Mouse (Mus musculus): Measurements from ENCODE around the gene Mgat4e. TPM values are rescaled to one million over a fixed set of nuclear protein-coding genes. Genes with fewer than 3 reads are reported as not detected.

The Mgat4e gene
- polyA plus RNA-seq (2011; ENCODE audit: insufficient read depth, insufficient read length, low read depth, missing spikeins) = 1.3 and 1.6 TPM in 2 replicates

DNA sequence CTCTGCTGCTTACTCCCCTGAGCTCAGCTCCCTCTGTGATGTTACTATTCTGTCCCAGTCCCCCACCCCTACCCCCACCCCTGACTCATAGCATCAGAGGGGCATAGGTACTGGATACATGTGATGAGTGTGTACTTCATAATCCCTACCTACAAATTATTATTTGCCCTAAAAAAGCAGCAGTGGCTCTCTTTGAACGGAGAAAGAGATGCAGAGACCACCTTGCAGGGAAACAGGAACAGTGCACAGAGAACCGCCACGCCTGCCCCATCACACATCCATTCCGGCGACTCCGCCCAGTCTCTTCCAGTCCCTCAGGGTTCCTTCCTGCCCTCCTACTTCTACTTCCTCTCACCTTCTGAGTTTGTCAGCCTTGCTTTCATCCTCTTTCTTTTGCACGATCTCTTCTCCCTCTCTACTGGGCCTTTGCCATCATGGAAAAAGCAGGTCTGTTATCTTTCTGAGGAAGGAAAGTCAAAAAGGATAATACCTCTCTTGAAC, at the start of gene Mgat4e:
Gene Mgat4e (minus strand): TSS at position 51 of the 501 bp plus-strand sequence.
- H3K4me3 ChIP-seq (ENCODE audit: low read depth, low read length) = peak within 1 kb of the TSS; percentile 16
- H3K27ac ChIP-seq (ENCODE audit: insufficient read depth, low read length) = peak within 1 kb of the TSS; percentile 87
- H3K4me1 ChIP-seq (ENCODE audit: control insufficient read depth, insufficient read depth, low read length) = peaks cover 4% of the 10 kb centered on the region
- H3K9me3 ChIP-seq (replicated peaks; ENCODE audit: control insufficient read depth, insufficient read depth, low read length, poor library complexity, severe bottlenecking) = no peaks in the 10 kb centered on the region
- TF ChIP-seq EP300 (IDR thresholded peaks at IDR 0.05; ENCODE audit: insufficient read depth, low read depth, low read length) (0 out of 2 replicates have a peak, but pooled peaks have one; percentile 51), POLR2A (IDR thresholded peaks at IDR 0.05; ENCODE audit: insufficient read depth, low read length) (no peak)
- peak within 1 kb of the TSS; percentile 47 for H3K9ac ChIP-seq (ENCODE audit: low read depth, poor library complexity, severe bottlenecking)
- H3K36me3 ChIP-seq (ENCODE audit: control insufficient read depth, insufficient read depth, low read length, poor library complexity, severe bottlenecking) = no peaks in the 10 kb centered on the region
- H3K27me3 ChIP-seq (ENCODE audit: control insufficient read depth, insufficient read depth, low read length, poor library complexity, severe bottlenecking) = no peaks in the 10 kb centered on the region

DNA sequence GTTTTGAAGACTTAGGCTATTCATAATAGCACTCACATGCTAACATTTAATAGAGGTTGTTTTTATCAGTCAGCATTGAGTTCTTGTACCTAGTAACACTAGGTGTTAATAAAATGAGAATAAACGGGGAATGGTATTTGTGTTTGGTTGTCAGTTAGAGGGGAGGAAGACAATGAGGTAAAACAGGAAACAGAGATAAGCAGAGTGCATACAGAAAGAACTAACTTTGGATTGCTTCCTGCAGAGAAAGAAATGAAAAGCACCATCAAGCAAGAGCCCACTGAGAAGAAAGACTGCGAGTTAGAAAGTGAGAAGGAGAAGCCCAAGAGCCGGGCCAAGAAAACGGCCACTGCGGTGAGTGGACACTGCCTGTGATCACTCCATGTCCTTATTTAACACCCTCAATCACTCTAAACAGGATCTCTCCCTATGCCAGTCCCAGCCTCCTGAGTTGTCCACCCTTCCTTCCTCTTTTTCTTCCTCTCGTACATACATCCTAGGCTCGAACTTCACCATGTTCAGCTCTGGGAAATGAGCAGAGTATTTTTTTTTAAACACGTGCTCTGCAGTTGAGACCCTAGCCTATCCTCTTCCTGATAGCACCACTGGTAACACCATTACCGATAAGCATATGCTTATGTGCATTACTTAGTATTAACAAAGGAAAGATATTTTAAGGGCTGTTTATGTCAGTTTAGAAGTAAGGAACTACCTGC, 48.0 kb upstream of the Mgat4e start:
- TF ChIP-seq EP300 (IDR thresholded peaks at IDR 0.05; ENCODE audit: insufficient read depth, low read depth, low read length) (no peak), CTCF (IDR thresholded peaks at IDR 0.05; ENCODE audit: low read depth, low read length) (no peak), POLR2A (IDR thresholded peaks at IDR 0.05; ENCODE audit: insufficient read depth, low read length) (no peak)
- Histone ChIP-seq H3K4me3 (ENCODE audit: low read depth, low read length) (no peak overlapping the region), H3K27ac (ENCODE audit: insufficient read depth, low read length) (no peak overlapping the region), H3K27me3 (ENCODE audit: control insufficient read depth, insufficient read depth, low read length, poor library complexity, severe bottlenecking) (no peaks in the 10 kb centered on the region), H3K9me3 (replicated peaks; ENCODE audit: control insufficient read depth, insufficient read depth, low read length, poor library complexity, severe bottlenecking) (no peaks in the 10 kb centered on the region), H3K36me3 (ENCODE audit: control insufficient read depth, insufficient read depth, low read length, poor library complexity, severe bottlenecking) (peaks cover 84% of the 10 kb centered on the region), H3K9ac (ENCODE audit: low read depth, poor library complexity, severe bottlenecking) (no peak overlapping the region), H3K4me1 (ENCODE audit: control insufficient read depth, insufficient read depth, low read length) (no peaks in the 10 kb centered on the region)

DNA sequence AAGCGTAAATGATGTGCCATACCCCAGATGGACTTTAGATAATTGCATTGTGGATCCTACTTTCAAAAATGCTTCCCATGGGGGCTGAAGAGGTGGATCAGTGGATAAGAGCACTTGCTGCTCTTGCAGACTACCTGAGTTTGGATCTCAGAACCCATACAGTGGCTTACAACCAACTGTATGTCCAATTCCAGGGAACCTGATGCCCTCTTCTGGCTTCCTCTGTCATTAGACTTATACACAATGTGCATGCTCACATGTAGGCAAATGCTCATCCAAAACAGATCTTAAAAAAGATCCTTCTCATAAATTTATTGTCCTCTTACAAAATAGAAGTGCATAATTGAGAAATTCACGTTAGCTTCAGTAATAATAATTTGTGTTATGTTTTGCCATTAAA, 42.3 kb upstream of the Mgat4e start:
- Histone ChIP-seq H3K27ac (ENCODE audit: insufficient read depth, low read length) (no peak overlapping the region), H3K4me1 (ENCODE audit: control insufficient read depth, insufficient read depth, low read length) (peaks cover 1% of the 10 kb centered on the region), H3K36me3 (ENCODE audit: control insufficient read depth, insufficient read depth, low read length, poor library complexity, severe bottlenecking) (peaks cover 65% of the 10 kb centered on the region), H3K9ac (ENCODE audit: low read depth, poor library complexity, severe bottlenecking) (no peak overlapping the region), H3K27me3 (ENCODE audit: control insufficient read depth, insufficient read depth, low read length, poor library complexity, severe bottlenecking) (no peaks in the 10 kb centered on the region), H3K4me3 (ENCODE audit: low read depth, low read length) (no peak overlapping the region), H3K9me3 (replicated peaks; ENCODE audit: control insufficient read depth, insufficient read depth, low read length, poor library complexity, severe bottlenecking) (no peaks in the 10 kb centered on the region)
- TF ChIP-seq CTCF (IDR thresholded peaks at IDR 0.05; ENCODE audit: low read depth, low read length) = no peak
- TF ChIP-seq EP300 (IDR thresholded peaks at IDR 0.05; ENCODE audit: insufficient read depth, low read depth, low read length) = no peak
- no peak for TF ChIP-seq POLR2A (IDR thresholded peaks at IDR 0.05; ENCODE audit: insufficient read depth, low read length)

DNA sequence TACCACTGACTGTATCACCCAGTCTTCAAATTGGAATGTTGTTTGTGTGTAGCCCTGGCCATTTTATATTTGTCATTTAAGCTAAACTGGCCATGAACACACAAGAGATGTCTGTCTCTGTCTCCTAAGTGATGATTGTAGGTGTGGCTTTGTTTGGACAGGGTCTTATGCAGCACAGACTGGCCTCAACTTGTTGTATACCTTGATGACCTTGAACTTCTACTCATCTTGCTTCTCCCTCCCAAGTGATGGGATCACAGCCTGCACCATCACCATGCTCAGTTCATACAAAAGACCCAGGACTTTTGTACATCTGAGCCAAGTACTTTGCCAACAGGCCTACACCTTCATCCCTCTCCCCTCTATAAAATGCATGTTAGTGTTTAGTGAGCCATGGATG, 40.2 kb upstream of the Mgat4e start:
- Histone ChIP-seq H3K9ac (ENCODE audit: low read depth, poor library complexity, severe bottlenecking) (no peak overlapping the region), H3K4me1 (ENCODE audit: control insufficient read depth, insufficient read depth, low read length) (peaks cover 1% of the 10 kb centered on the region), H3K27me3 (ENCODE audit: control insufficient read depth, insufficient read depth, low read length, poor library complexity, severe bottlenecking) (no peaks in the 10 kb centered on the region), H3K4me3 (ENCODE audit: low read depth, low read length) (no peak overlapping the region), H3K27ac (ENCODE audit: insufficient read depth, low read length) (peak overlapping the region; percentile 31), H3K9me3 (replicated peaks; ENCODE audit: control insufficient read depth, insufficient read depth, low read length, poor library complexity, severe bottlenecking) (no peaks in the 10 kb centered on the region), H3K36me3 (ENCODE audit: control insufficient read depth, insufficient read depth, low read length, poor library complexity, severe bottlenecking) (peaks cover 57% of the 10 kb centered on the region)
- TF ChIP-seq EP300 (IDR thresholded peaks at IDR 0.05; ENCODE audit: insufficient read depth, low read depth, low read length) (no peak), POLR2A (IDR thresholded peaks at IDR 0.05; ENCODE audit: insufficient read depth, low read length) (no peak), CTCF (IDR thresholded peaks at IDR 0.05; ENCODE audit: low read depth, low read length) (no peak)

GRCm38 (mm10) chr1:134583560-134583959, 34.1 kb upstream of the Mgat4e start:
- H3K27me3 ChIP-seq (ENCODE audit: control insufficient read depth, insufficient read depth, low read length, poor library complexity, severe bottlenecking) = no peaks in the 10 kb centered on the region
- no peak overlapping the region for H3K4me3 ChIP-seq (ENCODE audit: low read depth, low read length)
- peaks cover 3% of the 10 kb centered on the region for H3K4me1 ChIP-seq (ENCODE audit: control insufficient read depth, insufficient read depth, low read length)
- TF ChIP-seq CTCF (IDR thresholded peaks at IDR 0.05; ENCODE audit: low read depth, low read length) (no peak), EP300 (IDR thresholded peaks at IDR 0.05; ENCODE audit: insufficient read depth, low read depth, low read length) (no peak), POLR2A (IDR thresholded peaks at IDR 0.05; ENCODE audit: insufficient read depth, low read length) (no peak)
- H3K27ac ChIP-seq (ENCODE audit: insufficient read depth, low read length) = peak overlapping the region; percentile 89
- peak overlapping the region; percentile 37; the same call in 1 of the 2 replicates for H3K9ac ChIP-seq (ENCODE audit: low read depth, poor library complexity, severe bottlenecking)
- H3K36me3 ChIP-seq (ENCODE audit: control insufficient read depth, insufficient read depth, low read length, poor library complexity, severe bottlenecking) = peaks cover 29% of the 10 kb centered on the region
- no peaks in the 10 kb centered on the region for H3K9me3 ChIP-seq (replicated peaks; ENCODE audit: control insufficient read depth, insufficient read depth, low read length, poor library complexity, severe bottlenecking)

GRCm38 (mm10) chr1:134580796-134581195, 31.3 kb upstream of the Mgat4e start:
- H3K36me3 ChIP-seq (ENCODE audit: control insufficient read depth, insufficient read depth, low read length, poor library complexity, severe bottlenecking) = peaks cover 11% of the 10 kb centered on the region
- no peaks in the 10 kb centered on the region for H3K9me3 ChIP-seq (replicated peaks; ENCODE audit: control insufficient read depth, insufficient read depth, low read length, poor library complexity, severe bottlenecking)
- H3K27ac ChIP-seq (ENCODE audit: insufficient read depth, low read length) = 0 out of 2 replicates have a peak overlapping the region, but pooled peaks have one; percentile 31
- H3K27me3 ChIP-seq (ENCODE audit: control insufficient read depth, insufficient read depth, low read length, poor library complexity, severe bottlenecking) = no peaks in the 10 kb centered on the region
- no peak for TF ChIP-seq POLR2A (IDR thresholded peaks at IDR 0.05; ENCODE audit: insufficient read depth, low read length)
- no peak for TF ChIP-seq CTCF (IDR thresholded peaks at IDR 0.05; ENCODE audit: low read depth, low read length)
- no peak for TF ChIP-seq EP300 (IDR thresholded peaks at IDR 0.05; ENCODE audit: insufficient read depth, low read depth, low read length)
- H3K4me1 ChIP-seq (ENCODE audit: control insufficient read depth, insufficient read depth, low read length) = peaks cover 3% of the 10 kb centered on the region
- H3K4me3 ChIP-seq (ENCODE audit: low read depth, low read length) = no peak overlapping the region
- H3K9ac ChIP-seq (ENCODE audit: low read depth, poor library complexity, severe bottlenecking) = no peak overlapping the region
